Mouse (Mus musculus): Measurements from ENCODE around the gene Mydgf.

The Mydgf gene

GRCm38 (mm10) chr17:56141702-56142605 lies 41.8 kb downstream of the Mydgf start:
- DNase-seq, result peak; percentile 69

- DNase-seq, result peak; percentile 81
Measured at GRCm38 (mm10) chr17:56139858-56140595, 43.7 kb downstream of the Mydgf start, which contains the start of gene Sema6b. Gene Sema6b, minus strand, starts transcription at chr17:56140343.

DNA sequence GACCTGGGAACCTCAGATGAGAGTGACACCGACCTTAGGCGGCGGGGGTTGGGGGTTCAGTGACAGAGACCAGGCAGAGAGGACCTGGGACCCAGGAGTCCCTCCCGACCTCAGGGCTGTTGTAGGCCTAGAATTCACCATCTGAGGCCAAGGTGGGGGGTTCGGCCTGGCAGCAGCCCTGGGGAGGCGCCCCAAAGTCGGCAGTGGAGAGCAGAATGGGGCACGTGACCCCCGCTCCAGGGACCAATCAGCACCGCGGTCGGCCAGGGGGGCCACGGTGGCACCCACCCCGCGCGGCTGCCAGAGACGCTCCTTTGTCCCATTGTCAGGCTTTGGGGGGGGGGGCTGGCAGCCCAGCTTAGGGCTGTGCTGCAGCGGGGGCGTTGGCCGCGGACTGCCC lies 44.4 kb downstream of the Mydgf start:
- DNase-seq, result peak; percentile 73

DNA sequence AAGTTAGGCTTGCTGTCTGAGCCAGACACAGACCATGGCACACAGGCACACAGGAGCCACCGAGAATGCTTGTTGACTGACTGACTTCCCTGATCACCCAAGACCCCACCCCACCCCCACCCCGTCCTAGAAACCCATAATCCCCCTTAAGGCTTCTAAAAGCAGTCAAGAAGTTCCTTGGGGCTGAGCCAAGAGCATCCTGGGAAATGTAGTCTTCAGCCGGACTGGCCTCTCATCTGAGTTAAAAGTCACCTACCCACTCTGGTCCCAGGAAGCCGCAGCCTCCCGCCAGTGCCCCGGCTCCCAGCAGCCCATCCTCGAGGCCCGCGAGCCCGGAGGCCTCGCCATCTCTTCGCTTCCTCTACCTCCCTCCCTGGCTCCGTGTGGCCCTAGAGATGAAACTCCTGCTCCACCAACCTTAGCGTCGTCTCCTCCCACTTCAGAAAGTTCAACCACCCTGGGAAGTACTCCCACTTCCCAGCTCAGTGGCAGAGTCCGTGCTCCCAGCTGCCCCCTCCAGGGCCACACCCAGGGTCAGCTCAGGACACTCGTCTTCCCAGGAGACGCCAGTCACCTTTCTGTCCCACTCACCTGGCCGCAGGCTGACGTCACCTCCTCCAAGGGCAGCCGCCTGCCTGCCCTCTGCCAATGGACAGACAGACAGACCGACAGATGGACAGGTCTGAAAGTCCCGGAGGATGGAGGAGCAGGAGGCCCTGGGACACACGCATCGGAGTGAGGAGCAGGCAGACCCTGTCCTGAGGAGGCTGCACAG lies 45.7 kb downstream of the Mydgf start:
- DNase-seq, result peak; percentile 56

- DNase-seq, result no peak
Measured at GRCm38 (mm10) chr17:56136558-56136957, 47.2 kb downstream of the Mydgf start.

DNA sequence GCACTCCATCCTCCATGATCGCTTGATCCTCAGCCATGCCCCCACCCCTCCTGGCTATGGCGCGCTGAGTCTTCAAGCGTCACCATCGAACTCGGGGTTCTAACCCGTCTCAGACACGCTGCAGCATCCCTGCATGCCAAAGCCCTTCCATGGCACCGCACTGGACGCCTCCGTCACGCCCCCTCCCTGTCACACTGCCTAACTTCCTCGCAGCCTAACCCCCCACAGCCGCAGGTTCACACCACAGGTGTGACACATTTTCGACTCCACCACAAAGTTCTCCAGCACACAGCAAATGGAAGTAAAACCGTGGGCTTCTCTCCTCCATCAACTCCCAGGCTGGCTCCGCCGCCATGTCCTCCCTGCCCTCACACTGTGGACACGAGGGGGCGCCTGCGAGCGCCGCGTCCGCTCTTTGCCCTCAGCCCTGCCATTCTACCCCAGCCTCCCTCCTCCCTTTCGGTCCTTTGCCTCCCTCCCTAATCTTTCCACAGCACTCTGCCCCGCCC lies 49.2 kb downstream of the Mydgf start:
- peak; percentile 59 for DNase-seq

GRCm38 (mm10) chr17:56133457-56134363 lies 50.0 kb downstream of the Mydgf start:
- DNase-seq, result peak; percentile 48

DNA sequence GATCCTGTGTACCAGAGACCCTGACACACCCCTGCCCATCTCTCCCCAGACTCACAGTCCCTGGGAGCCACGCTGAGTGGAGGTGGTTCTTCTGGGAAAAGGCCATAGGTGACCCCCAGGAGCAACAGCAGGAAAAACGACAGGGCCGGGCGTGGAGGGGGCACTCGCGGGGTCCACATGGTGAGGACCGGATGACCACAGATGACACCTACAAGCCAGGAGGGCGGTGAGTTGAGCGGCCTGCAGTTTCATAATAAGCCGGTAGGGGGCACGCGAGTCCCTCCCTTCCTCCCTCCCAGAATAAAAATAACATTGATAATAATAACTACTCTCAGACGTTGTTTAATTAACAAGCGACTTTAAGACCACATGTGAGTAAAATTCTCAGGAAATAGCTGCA lies 51.1 kb downstream of the Mydgf start:
- peak; percentile 67 for DNase-seq

DNA sequence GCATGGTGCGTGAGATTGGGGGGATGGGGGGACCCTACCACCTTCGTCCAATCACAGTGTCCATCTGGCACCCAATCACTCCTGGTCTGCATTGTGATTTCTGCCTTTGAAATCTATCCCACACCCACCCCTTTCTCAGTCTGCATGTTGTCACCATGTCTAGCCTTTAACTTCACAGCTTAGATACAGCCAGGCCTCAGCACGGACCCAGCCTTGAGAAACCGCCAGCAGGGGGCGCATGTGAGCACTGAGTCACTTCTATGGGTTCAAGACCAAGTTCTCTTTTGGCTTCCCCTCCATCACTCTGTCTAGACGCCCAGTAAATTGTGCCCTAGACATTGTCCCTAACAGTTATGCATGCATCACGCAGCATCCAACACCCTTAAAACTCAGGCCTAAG lies 51.9 kb downstream of the Mydgf start:
- DNase-seq, result peak; percentile 66

- DNase-seq, result peak; percentile 42
Measured at GRCm38 (mm10) chr17:56131136-56131535, 52.6 kb downstream of the Mydgf start.

DNA sequence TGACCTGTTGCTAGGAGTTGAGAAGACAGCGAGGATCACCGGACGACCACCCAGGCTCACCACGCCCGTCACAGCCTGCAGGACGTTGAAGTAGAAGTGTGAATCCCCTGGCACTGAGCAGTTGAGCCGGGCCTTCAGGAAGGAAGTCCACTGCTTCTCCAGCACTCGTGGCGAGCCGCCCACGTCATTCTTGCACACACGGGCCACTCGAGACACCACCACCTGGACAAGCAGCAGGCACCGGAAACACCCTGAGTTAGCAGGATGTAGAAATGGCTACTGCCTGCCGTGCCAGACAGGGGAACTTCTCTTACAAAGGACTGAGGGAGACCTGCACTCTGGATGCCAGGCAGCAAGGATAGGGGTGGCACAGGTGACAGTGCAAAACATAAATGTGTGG lies 55.5 kb downstream of the Mydgf start:
- peak; percentile 53 for DNase-seq

GRCm38 (mm10) chr17:56126175-56126574 lies 57.5 kb downstream of the Mydgf start:
- DNase-seq, result peak; percentile 40

All from cerebellum, adult 9-11 months (tissue).